Mouse (Mus musculus) embryonic facial prominence, embryonic 10.5 days (tissue): Measurements from ENCODE around the gene Supt4a. TPM values are rescaled to one million over a fixed set of nuclear protein-coding genes. Genes with fewer than 3 reads are reported as not detected.

Source experiments
- DNase-seq: peaks from one replicate; pipeline ENCODE4 v3.0.0-alpha.2; 2017; ENCODE audit warnings: low spot score
- H3K27ac ChIP-seq: fragments of 300-500 bp; sonication (generic); replicated peaks from 2 replicates; pipeline ENCODE4 v1.5.1; 2016; ENCODE audit warnings: mild to moderate bottlenecking
- H3K27me3 ChIP-seq: fragments of 300-500 bp; sonication (generic); replicated peaks from 2 replicates; pipeline ENCODE4 v1.6.1; 2016; ENCODE audit warnings: low read depth, mild to moderate bottlenecking; ENCODE audit not compliant: poor library complexity, severe bottlenecking
- H3K36me3 ChIP-seq: fragments of 300-500 bp; sonication (generic); replicated peaks from 2 replicates; pipeline ENCODE4 v1.6.1; 2016; ENCODE audit warnings: mild to moderate bottlenecking, moderate library complexity
- H3K4me1 ChIP-seq: fragments of 300-500 bp; sonication (generic); 2 replicates; pipeline ENCODE4 v1.6.1; 2016
- H3K4me3 ChIP-seq: fragments of 300-500 bp; sonication (generic); 2 replicates; pipeline ENCODE4 v1.5.1; 2016; ENCODE audit warnings: mild to moderate bottlenecking, moderate library complexity
- H3K9me3 ChIP-seq: fragments of 300-500 bp; sonication (generic); 2 replicates; pipeline ENCODE4 v1.6.1; 2016; ENCODE audit warnings: mild to moderate bottlenecking
- WGBS: fragments of 180-500 bp; shearing (Covaris S2); methylation state at CpG from one replicate; pipeline ENCODE4 v1.1.7; 2016; 5-methylcytosine and 5-hydroxymethylcytosine counted together
- polyA plus RNA-seq: library from polyadenylated mRNA; unstranded; fragments of >200 nt; fragmentation: Nextera tagmentation; extraction: Ambion mirVana; gene quantifications from 2 replicates; pipeline ENCODE4 v1.2.1, GENCODE M21; 2016

Supt4a gene
- polyA plus RNA-seq: 184 and 185 TPM in 2 replicates

DNA sequence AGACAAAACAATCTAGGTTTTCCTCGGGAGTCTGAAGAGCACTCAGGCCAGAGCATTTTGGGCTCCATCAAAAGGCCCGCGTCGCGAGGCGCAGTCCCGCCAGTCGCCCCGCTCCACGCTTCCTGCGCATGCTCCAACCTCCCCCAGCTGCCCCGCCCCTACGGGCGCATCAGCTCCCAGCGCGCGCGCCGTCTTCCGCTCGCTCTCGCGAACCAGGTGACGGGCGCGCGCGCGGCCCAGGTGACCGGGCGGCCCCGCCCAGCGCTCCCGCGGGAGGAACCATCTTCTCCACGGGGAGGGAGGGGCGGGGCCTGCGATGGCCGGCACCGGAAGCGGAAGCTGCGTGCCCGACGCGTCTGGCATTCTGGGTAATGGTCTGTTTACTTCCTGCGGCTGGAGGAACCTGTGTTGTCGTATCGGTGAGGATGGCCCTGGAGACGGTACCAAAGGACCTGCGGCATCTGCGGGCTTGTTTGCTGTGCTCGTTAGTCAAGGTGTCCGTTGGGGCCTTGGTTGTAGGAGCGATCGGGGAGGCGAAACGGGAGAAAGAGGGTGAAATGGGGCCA, at the start of gene Supt4a:
Gene Supt4a, plus strand, starts transcription at position 378 of the 566 bp plus-strand sequence.
- Histone ChIP-seq H3K9me3 (no peaks in the 10 kb centered on the region), H3K27ac (peak within 1 kb of the TSS; percentile 91), H3K27me3 (peaks cover 31% of the 10 kb centered on the region), H3K4me3 (peak within 1 kb of the TSS; percentile 86), H3K36me3 (peaks cover 30% of the 10 kb centered on the region), H3K4me1 (peaks cover 29% of the 10 kb centered on the region)
- DNase-seq: peak; percentile 98
- under 1% methylated on average over 57 of the region's 57 CpGs for WGBS

DNA sequence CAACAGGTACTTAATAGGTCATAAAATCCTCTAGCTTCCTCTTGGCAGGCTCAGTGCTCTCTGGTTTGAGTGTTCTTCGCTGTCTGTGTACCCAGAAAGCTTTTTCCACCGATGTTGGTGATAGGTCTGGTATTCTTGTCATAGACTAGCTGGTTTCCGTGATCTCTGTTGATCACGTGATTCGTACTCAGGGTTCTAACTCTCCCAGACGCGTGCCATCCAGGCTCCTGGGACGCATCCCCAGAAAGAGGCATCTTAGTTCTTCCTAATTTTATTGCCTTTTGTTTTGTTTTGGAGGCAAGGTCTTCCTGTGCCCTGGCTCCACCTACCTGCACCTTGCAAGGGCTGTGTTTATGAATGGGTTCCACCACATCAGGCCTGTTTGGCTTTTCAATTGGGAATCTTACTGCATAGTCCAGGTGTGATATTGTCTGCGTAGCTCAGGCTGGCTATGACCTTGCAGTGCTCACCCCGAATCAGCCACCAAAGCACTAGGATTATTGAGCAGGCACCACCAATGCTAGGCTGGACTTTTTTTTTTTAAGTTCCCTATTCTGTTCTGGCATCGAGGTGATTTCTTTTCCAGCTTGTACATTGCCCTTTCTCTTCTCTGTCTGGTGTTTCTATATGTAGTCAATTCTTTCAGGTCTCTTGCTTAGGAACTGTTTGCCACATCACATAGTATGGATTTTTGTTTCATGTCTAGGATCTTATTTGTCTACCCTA, 48.7 kb upstream of the Supt4a start:
- H3K27me3 ChIP-seq: no peaks in the 10 kb centered on the region
- peaks cover 32% of the 10 kb centered on the region for H3K4me1 ChIP-seq
- H3K4me3 ChIP-seq: no peak overlapping the region
- no peak overlapping the region; the same call in 1 of the 2 replicates for H3K27ac ChIP-seq
- no peaks in the 10 kb centered on the region for H3K9me3 ChIP-seq
- DNase-seq: no peak
- no peaks in the 10 kb centered on the region for H3K36me3 ChIP-seq
- WGBS: 92% methylated on average over 11 of the region's 11 CpGs

DNA sequence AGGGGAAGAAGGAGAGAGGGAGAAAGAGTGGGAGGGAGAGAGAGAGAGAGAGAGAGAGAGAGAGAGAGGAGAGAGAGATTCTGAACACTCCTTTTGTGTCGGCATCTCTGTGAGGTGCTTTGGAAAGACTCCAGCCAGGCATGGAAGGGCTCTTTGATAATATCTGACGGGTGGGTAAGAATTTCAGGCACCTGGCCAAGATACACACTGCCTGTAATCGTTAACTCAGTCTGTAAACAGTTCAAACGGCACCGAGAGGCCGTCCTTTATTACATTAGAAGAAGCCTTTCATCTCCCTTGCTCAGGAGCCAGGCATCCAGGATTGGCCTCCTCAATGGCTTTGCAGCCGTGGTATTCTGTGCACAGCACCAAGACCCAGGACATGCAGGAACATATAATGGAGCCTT, 47.9 kb upstream of the Supt4a start:
- Histone ChIP-seq H3K27me3 (no peaks in the 10 kb centered on the region), H3K27ac (peak overlapping the region; percentile 49), H3K4me1 (peaks cover 32% of the 10 kb centered on the region), H3K4me3 (peak overlapping the region; percentile 21; the same call in 1 of the 2 replicates), H3K9me3 (no peaks in the 10 kb centered on the region), H3K36me3 (no peaks in the 10 kb centered on the region)
- DNase-seq: no peak
- WGBS: 41% methylated on average over 7 of the region's 7 CpGs

DNA sequence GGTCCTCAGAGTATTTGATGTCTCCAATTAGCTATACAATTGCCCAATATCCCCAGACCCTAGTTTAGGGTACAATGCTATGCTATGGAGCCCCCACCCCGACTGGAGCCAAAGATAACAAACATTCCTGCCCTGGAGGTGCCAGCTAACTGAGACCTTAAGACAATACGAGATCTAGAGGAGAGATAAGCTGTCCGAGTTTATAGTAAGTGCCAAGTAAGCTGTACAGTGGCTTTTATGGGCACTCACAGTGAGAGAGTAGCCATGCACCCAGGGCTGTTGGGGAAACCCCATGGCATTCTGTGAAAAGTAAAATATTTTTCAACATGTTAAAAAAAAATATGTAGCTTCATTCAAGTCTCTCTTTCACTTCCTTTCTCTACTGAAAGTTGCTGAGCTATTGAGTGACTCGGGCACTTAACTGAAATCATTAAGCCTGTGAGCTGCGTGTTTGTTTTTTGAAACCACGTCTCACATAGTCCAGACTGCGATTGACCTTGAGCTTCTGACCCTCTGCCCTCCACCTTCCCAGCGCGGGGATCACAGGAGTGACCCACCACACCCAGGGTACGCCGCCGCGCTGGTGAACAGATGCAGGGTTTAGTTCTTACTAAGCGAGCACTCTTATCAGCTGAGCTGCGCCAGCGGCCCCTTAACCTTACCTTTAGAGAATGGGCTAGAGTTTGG, 47.2 kb upstream of the Supt4a start:
- Histone ChIP-seq H3K4me3 (peak overlapping the region; percentile 21; the same call in 1 of the 2 replicates), H3K36me3 (no peaks in the 10 kb centered on the region), H3K27ac (peak overlapping the region; percentile 49; the same call in 1 of the 2 replicates), H3K27me3 (no peaks in the 10 kb centered on the region), H3K9me3 (no peaks in the 10 kb centered on the region), H3K4me1 (peaks cover 32% of the 10 kb centered on the region)
- WGBS: 69% methylated on average over 16 of the region's 16 CpGs
- no peak for DNase-seq

DNA sequence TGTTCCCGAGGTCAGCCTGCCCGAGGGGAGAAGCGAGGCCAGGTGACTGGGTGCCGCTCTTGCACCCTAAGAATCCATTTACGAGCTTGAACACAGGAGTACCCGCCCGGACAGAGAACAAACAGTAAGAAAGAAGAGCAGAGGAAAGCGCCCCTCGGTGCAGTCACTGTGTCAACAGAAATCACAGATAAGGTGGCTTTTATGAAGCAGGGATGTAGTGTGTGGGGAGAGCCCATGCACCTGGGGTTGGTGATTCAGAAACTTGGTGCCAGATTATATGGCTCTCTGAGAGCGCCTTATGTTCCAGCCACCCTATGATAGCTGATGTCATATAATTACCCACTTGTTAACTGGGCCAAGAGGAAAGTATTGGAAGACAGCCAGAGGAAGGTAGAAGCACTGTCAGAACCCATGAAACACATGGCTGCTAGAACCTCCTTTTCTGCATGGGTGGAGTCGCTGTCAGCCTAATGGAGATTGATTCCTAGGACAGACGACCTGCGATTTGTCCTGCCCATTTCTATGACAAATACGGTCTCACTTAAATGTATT, 40.1 kb upstream of the Supt4a start:
- no peak overlapping the region for H3K27ac ChIP-seq
- H3K4me1 ChIP-seq: no peaks in the 10 kb centered on the region
- WGBS: 87% methylated on average over 14 of the region's 14 CpGs
- H3K9me3 ChIP-seq: no peaks in the 10 kb centered on the region
- H3K27me3 ChIP-seq: no peaks in the 10 kb centered on the region
- no peaks in the 10 kb centered on the region for H3K36me3 ChIP-seq
- no peak overlapping the region for H3K4me3 ChIP-seq
- no peak for DNase-seq

DNA sequence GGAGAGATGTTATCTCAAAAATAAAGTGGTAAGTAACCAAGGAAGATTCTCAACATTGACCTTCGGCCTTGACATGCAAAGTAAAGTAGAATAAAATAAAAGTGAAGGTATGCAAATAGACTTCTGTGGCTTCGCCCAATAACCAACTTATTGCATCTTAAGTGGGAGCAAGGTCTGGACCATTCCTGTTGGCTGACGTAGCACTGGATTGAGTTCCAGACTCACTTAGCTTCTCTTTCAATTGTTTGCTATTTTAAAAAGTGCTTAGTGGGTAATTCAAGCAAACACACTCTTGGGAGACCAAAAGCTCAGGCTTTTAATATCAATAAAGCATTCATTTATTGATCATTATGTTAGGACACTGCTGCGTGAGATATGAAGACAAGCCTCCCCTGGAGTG, 39.2 kb upstream of the Supt4a start:
- WGBS: 84% methylated on average over 4 of the region's 4 CpGs
- DNase-seq: no peak
- Histone ChIP-seq H3K9me3 (no peaks in the 10 kb centered on the region), H3K27ac (no peak overlapping the region), H3K4me3 (no peak overlapping the region), H3K27me3 (no peaks in the 10 kb centered on the region), H3K4me1 (no peaks in the 10 kb centered on the region), H3K36me3 (no peaks in the 10 kb centered on the region)

DNA sequence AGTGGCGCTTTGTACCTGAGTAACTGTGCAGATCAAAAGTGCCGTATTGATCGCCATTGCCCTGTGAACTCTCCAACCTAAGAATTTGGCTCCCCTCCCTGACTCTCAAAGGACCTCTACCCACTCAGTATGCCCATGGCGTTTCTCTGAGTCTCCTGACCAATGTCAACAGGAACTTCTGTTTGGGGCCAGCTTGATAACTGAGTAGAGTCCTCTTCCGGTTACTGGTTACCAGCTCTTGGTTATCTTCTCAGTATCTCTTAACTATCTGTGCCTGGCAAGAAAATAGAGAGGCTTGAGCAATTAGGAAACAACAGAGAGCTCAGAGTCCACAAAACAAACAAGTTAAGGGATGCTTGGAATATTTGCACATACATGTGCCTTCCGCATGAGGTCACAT, 36.2 kb upstream of the Supt4a start:
- Histone ChIP-seq H3K4me1 (no peaks in the 10 kb centered on the region; the same call in 1 of the 2 replicates), H3K36me3 (0 out of 2 replicates have a peak, but pooled peaks cover 4% of the 10 kb centered on the region), H3K27ac (no peak overlapping the region), H3K4me3 (no peak overlapping the region), H3K27me3 (no peaks in the 10 kb centered on the region), H3K9me3 (no peaks in the 10 kb centered on the region)
- WGBS: 85% methylated on average over 6 of the region's 6 CpGs
- DNase-seq: no peak

DNA sequence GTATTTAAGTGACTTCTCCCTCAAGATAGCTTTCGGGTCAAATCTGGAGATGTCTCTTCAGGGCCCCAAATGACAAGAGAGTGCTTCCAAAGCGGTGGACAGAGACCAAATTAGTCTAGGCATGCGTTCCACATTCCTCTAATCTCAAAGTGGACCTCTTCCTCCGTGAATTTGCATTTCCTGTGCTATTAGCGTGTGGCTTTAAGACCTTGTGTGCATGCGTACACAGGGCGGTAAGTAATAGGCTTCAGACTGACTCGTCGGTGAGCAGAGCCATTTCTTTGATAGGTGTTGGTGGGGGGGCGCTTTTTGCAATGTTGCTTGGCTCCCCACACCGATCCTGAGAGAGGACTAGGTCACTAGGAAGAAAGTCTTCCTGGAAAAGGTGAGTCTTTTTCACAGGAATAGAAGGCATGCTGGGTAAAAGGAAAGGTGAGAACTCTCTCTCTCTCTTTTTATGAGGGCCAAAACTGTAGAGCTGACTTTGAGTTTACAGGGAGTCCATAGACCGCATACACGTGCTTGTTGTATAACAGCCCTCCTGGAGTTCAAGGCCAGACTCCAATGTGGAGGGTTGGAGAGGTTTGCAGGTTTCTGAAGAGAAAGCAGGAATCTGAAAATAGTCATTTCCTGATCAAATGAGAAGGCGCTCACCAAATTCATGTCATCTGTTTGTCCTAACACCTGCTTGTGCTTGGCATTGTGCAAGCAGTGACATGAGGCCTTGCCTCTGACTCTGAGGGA, 35.3 kb upstream of the Supt4a start:
- 85% methylated on average over 14 of the region's 14 CpGs for WGBS
- no peak overlapping the region for H3K27ac ChIP-seq

DNA sequence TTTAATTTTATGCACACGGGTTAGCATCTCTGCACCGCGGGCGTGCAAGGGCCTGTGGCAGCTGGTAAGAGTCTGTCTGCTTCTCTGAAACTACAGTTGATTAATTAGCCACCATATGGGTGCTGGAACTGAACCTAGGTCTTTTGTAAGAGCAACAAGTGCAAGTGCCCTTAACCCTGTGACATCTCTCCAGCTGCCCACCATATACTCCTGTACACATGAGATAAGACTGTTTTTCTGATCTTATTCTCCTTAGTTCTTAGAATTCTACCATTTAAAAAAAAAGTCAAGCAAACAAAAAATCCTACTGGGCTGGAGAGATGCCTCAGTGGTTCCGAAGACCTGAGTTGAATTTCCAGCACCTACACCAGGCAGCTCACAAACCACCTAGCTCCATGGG, 33.7 kb upstream of the Supt4a start:
- 91% methylated on average over 5 of the region's 5 CpGs for WGBS

More for the DNA sequence above, 35.3 kb upstream of the Supt4a start:
- Histone ChIP-seq H3K36me3 (0 out of 2 replicates have a peak, but pooled peaks cover 4% of the 10 kb centered on the region), H3K9me3 (no peaks in the 10 kb centered on the region), H3K4me1 (no peaks in the 10 kb centered on the region; the same call in 1 of the 2 replicates), H3K4me3 (no peak overlapping the region), H3K27me3 (no peaks in the 10 kb centered on the region)
- DNase-seq: no peak

DNA sequence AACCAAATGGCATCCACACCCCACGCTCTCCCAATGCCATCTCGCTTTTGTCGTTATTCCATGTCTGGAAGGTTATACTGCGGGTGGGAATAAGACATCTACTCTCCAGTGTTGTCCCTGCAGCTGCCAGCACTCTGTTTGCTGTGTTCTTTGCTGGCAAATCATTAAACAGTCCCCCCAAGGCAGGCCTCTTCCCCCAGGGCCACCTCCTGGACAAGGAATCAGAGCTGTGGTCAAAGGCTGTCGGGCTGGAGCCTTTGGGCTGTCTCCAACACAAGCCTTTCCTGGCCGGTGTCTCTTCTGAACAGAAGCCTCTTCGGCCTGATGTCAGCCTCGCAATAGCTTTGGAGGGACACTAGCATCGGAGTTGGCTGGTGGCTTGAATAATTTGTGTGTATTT, 33.1 kb upstream of the Supt4a start:
- DNase-seq: no peak
- H3K27me3 ChIP-seq: peaks cover 18% of the 10 kb centered on the region
- 90% methylated on average over 9 of the region's 9 CpGs for WGBS
- H3K4me1 ChIP-seq: peaks cover 6% of the 10 kb centered on the region
- H3K27ac ChIP-seq: no peak overlapping the region
- no peaks in the 10 kb centered on the region for H3K9me3 ChIP-seq
- no peak overlapping the region for H3K4me3 ChIP-seq
- H3K36me3 ChIP-seq: 0 out of 2 replicates have a peak, but pooled peaks cover 4% of the 10 kb centered on the region

More for the DNA sequence above, 33.7 kb upstream of the Supt4a start:
- no peak for DNase-seq
- Histone ChIP-seq H3K4me3 (no peak overlapping the region), H3K27ac (no peak overlapping the region), H3K27me3 (peaks cover 12% of the 10 kb centered on the region), H3K4me1 (peaks cover 6% of the 10 kb centered on the region), H3K36me3 (0 out of 2 replicates have a peak, but pooled peaks cover 4% of the 10 kb centered on the region), H3K9me3 (no peaks in the 10 kb centered on the region)

DNA sequence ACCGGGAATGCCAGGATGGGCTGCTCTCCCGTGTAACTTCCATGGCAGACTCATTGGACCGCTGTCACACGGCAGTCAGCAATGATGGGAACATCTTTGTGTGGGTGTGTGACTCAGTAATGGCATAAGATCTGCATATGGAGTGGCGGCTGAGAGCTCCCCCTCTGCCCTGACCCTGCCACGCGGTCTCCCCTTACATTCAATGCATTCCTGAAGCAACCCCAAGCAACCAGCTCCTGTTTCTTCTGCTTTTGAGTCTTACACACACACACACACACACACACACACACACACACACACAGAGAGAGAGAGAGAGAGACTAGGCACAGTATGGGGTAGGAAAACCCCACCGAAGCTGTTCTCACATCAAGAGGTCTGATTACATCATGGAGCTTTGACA, 29.8 kb upstream of the Supt4a start:
- DNase-seq: no peak
- H3K27ac ChIP-seq: peak overlapping the region; percentile 5; the same call in 1 of the 2 replicates
- H3K4me1 ChIP-seq: peaks cover 29% of the 10 kb centered on the region
- H3K27me3 ChIP-seq: peaks cover 42% of the 10 kb centered on the region
- H3K9me3 ChIP-seq: no peaks in the 10 kb centered on the region
- no peak overlapping the region for H3K4me3 ChIP-seq
- whole genome bisulfite sequencing: 55% methylated on average over 8 of the region's 8 CpGs
- H3K36me3 ChIP-seq: 0 out of 2 replicates have a peak, but pooled peaks cover 4% of the 10 kb centered on the region

DNA sequence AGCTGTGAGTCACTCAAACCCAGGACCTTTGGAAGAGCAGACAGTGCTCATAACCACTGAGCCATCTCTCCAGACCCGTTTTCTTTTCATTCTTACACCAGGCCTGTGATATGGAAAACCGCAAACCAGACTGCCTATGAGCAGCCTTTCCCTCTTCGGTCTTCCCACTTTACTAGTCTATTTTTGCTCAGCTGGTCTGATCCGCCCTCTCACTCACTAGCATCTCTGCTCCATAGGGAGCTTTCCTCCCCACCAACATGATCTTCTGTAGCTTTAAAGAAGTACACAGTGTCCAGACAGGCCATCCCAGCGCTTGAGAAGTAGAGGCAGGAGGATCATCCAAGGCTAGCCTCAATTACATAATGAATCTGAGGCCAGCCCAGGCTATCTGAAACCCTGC, 28.4 kb upstream of the Supt4a start:
- Histone ChIP-seq H3K4me1 (peaks cover 29% of the 10 kb centered on the region), H3K4me3 (peak overlapping the region; percentile 51; the same call in 1 of the 2 replicates), H3K36me3 (0 out of 2 replicates have a peak, but pooled peaks cover 4% of the 10 kb centered on the region), H3K9me3 (no peaks in the 10 kb centered on the region), H3K27ac (peak overlapping the region; percentile 74; the same call in 1 of the 2 replicates), H3K27me3 (peaks cover 42% of the 10 kb centered on the region)
- WGBS: 80% methylated on average over 5 of the region's 5 CpGs
- DNase-seq: no peak
